Mouse (Mus musculus): ENCODE data around the gene Arf1.
A peak's percentile ranks its signal among the peaks of the same experiment; 100 is the strongest.
"Not testable (repeated sequence)": the region's sequence is repeated elsewhere in the genome, so short reads cannot be mapped to it uniquely, and the experiment has no call there.

Gene Arf1

GRCm38 (mm10) chr11:59226787-59227603 lies 1.1 kb downstream of the Arf1 start:
- no peak for DNase-seq (ENCODE audit: low spot score in 2 of 2)

- no peak for DNase-seq (ENCODE audit: low spot score in 2 of 2)
Measured at GRCm38 (mm10) chr11:59226251-59226650, 1.8 kb downstream of the Arf1 start.

GRCm38 (mm10) chr11:59225167-59225566 lies 2.9 kb downstream of the Arf1 start:
- no peak for DNase-seq (ENCODE audit: low spot score in 2 of 2)

- DNase-seq (ENCODE audit: low spot score in 2 of 2) = no peak
Measured at GRCm38 (mm10) chr11:59224470-59224869, 3.6 kb downstream of the Arf1 start.

- no peak for DNase-seq (ENCODE audit: low spot score in 2 of 2)
Measured at GRCm38 (mm10) chr11:59224025-59224424, 4.0 kb downstream of the Arf1 start.

- no peak for DNase-seq (ENCODE audit: low spot score in 2 of 2)
Measured at GRCm38 (mm10) chr11:59222306-59222705, 5.8 kb downstream of the Arf1 start.

GRCm38 (mm10) chr11:59221604-59222003 lies 6.5 kb downstream of the Arf1 start:
- DNase-seq (ENCODE audit: low spot score in 2 of 2) = no peak

GRCm38 (mm10) chr11:59219064-59219463 lies 9.0 kb downstream of the Arf1 start:
- no peak for DNase-seq (ENCODE audit: low spot score in 2 of 2)

GRCm38 (mm10) chr11:59218389-59218998 lies 9.6 kb downstream of the Arf1 start:
- DNase-seq (ENCODE audit: low spot score in 2 of 2) = no peak

GRCm38 (mm10) chr11:59216955-59217354 lies 11.1 kb downstream of the Arf1 start:
- DNase-seq (ENCODE audit: low spot score in 2 of 2) = no peak

GRCm38 (mm10) chr11:59212892-59213494 lies 15.1 kb downstream of the Arf1 start:
- DNase-seq (ENCODE audit: low spot score in 2 of 2) = no peak

- not testable (repeated sequence) for DNase-seq (ENCODE audit: low spot score in 2 of 2)
Measured at GRCm38 (mm10) chr11:59212320-59212719, 15.8 kb downstream of the Arf1 start.

GRCm38 (mm10) chr11:59211561-59211960 lies 16.5 kb downstream of the Arf1 start:
- not testable (repeated sequence) for DNase-seq (ENCODE audit: low spot score in 2 of 2)

GRCm38 (mm10) chr11:59210020-59210419 lies 18.1 kb downstream of the Arf1 start:
- DNase-seq (ENCODE audit: low spot score in 2 of 2) = no peak

- no peak for DNase-seq (ENCODE audit: low spot score in 2 of 2)
Measured at GRCm38 (mm10) chr11:59209580-59209979, 18.5 kb downstream of the Arf1 start.

- DNase-seq (ENCODE audit: low spot score in 2 of 2) = peak in 1 of 2 experiments; percentile 71
Measured at GRCm38 (mm10) chr11:59209003-59209441, 19.0 kb downstream of the Arf1 start.

GRCm38 (mm10) chr11:59208153-59208831 lies 19.8 kb downstream of the Arf1 start, which contains the start of gene 2310033P09Rik:
2310033P09Rik (plus strand) TSS chr11:59208321.
- peak; percentile 89 to 95 for DNase-seq (ENCODE audit: low spot score in 2 of 2)

- DNase-seq (ENCODE audit: low spot score in 2 of 2) = peak; percentile 64 to 92
Measured at GRCm38 (mm10) chr11:59202081-59202995, 25.7 kb downstream of the Arf1 start, which contains the start of gene Mrpl55. Mrpl55 (plus strand) TSS chr11:59202486.

GRCm38 (mm10) chr11:59201216-59202002 lies 26.7 kb downstream of the Arf1 start:
- no peak for DNase-seq (ENCODE audit: low spot score in 2 of 2)

- no peak for DNase-seq (ENCODE audit: low spot score in 2 of 2)
Measured at GRCm38 (mm10) chr11:59196230-59196629, 31.8 kb downstream of the Arf1 start.
